Mouse (Mus musculus): ENCODE data around the gene Naa38. TPM values are rescaled to one million over a fixed set of nuclear protein-coding genes. Genes with fewer than 3 reads are reported as not detected.
"Not testable (repeated sequence)": the region's sequence is repeated elsewhere in the genome, so short reads cannot be mapped to it uniquely, and the experiment has no call there.

Naa38 gene
- total RNA-seq, 4 experiments from 2014 or later = 101 to 126 (median 111) TPM

DNA sequence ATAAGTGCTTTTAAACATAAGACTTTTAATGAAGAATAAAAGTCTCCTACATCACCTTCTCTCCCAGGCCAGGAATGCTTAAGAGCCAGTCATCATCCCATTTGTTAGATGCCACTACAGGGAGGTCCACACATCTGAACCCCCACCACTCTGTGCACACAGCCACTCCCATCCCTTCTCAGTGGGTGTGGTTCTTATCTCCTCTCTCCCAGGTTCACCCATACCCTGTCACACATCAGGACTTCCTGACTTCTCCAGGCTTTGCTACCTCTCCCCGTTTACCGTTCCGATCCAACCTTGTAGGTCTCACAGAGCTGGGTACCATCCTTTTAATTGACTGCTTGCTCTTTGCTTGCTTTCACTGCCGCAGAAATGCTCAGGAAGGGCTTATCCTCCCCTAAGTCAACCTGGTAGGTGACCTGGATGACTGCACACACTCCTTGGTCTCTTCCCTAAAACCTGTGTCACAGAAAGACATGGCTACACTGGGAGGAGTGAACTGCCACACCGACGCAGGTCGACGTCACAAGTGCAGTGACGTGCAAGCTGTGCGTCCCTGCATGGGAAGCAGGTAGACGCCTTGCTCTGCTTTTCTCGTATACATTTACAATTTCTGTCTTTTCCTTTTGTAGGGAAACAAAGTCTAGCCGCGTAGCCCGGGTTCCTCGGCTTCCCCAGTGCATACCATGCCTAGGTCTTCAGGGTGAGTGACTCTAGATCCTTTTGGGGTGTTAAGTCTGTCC, 21.9 kb upstream of the Naa38 start:
- DNase-seq (ENCODE audit: low spot score in 2 of 2) = no peak

DNA sequence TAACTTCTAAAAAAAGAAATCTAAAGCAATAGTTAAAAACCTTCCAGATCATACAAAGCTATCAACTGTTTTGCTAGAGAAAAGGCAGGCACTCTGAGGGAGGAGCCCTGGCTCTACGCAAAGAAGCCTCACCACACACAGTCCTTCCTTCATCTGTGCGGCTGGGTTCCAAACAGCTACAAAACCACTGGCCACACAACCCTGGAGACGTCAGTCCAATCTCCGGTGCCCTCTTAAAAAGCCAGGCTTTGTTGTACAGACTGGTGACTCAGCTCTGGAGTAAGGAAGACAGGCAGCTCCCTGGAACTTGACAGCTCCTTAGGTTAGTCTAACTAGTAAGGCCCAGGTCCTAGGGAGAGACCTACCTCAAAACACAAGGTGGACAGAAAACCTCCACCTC, 19.6 kb upstream of the Naa38 start:
- DNase-seq (ENCODE audit: low spot score in 2 of 2) = no peak

DNA sequence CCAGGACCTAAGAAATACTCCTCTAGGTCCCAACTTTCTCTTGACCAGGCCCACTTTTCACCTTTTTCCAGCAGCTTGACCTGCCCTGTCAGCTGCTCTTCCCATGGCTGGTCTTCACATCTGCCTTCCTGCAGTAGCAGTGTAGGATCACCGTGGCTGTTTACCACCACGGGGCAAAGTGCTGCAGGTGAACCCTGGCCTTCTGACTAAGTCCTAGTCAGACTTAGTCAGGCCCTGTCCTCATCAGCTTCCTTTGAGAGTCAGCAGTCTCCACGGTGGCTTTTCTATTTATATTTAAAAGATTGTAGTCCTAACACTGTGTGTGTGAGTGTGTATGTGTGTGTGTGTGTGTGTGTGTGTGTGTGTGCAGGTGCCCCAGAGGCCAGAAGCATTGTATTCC, 17.5 kb upstream of the Naa38 start:
- DNase-seq (ENCODE audit: low spot score in 2 of 2) = no peak

DNA sequence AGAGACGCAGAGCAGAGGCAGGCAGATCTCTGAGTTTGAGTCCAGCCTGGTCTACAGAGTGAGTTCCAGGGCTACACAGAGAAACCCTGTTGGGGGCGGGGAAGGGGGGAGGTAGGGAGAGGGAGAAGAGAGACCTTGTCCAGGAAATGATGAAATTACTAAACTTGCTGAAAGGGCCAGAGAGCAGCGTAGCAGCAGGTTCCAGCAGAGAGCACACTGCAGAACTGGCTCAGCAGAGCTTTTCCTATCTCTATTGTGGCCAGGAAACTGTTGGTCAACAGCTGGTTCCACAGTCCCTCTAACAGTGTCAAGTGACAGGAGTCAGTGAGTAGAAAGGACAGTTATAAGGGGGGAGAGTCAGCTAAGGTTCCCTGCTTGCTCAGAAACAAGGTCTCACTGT, 15.7 kb upstream of the Naa38 start:
- no peak for DNase-seq (ENCODE audit: low spot score in 2 of 2)

DNA sequence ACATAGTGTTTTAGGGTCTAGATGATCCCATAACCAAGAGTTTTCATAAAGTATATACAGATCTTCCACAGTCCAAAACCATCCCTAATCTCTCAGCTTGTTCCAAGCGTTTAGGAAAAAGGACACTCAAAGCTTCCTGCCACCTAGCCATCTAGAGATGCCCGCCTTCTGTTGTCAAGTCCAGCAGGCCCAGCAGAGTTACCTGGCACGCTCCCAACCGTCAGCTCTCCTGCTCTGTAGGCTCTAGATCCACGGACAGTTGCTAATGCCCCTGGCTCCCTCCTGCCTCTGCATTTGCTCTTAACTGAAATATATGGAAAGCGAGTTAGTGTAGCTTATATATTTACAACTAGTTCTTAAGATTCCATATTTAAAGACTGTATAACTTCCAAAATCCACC, 13.9 kb upstream of the Naa38 start:
- DNase-seq (ENCODE audit: low spot score in 2 of 2) = no peak

DNA sequence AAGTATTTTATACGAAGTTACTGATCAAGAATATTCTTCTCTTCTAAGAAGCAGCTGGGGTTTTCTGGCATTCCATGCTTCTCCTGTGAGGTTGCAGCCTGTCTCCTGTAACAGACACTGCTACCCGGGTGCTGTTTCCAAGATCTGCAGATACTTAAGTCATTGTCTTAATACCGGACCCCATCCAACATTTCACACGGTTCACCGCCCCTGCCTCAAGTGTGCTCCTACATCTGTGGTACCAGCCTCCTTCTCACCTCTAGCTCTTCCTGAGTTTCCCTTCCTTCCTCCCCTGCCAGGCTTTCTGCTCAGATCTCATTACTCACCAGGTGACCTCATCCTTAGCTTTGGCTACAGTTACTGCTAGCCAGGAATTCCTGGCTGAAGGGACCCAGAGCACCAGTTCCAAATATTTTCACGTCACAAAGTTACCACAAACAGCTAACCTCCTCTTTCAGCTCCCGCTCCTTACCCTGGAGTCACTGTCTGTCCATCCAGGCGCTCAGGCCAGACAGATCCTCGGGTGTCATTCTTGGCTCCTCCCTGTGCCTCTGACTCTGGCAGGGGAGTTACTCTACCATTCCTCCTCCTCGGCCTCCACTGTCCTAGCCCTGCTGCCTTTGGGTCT, 12.7 kb upstream of the Naa38 start:
- no peak for DNase-seq (ENCODE audit: low spot score in 2 of 2)

DNA sequence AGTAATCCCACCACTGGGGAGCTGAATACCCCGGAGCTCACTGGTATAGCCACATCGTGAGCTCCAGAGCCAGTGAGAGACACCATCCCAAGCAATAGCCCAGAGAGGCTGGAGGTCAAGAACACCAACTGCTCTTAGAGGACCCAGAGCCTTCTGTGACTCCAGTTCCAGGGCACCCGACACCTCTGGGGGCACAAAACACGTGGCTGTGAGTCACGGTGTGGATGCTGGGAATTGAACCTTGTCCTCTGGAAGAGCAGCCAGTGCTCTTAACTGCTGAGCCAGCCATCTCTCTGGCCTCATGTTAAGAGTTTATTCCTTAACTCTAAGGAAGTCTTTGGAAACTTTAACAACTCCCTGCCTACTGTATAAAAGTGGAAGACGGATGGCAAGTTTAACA, 10.3 kb upstream of the Naa38 start:
- DNase-seq (ENCODE audit: low spot score in 2 of 2) = no peak

DNA sequence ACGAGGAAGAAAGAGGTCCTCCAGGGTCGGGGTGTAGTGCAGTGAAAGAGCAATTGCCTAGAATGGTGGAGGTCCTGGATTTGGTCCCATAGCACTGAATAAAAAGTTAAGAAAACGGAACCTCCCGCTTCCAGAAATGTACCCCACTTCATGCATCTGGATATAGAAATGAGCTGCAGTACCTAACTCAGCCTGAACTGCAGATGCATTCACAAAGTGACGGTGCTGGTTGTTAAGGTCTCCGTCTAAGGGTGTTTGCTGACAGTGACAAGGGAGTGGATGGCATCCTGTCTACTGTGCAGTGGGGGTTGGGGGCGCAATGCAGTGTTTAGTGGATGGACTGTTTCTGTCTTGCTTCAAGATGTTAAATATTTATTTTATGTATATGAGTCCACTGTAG, 8.5 kb upstream of the Naa38 start:
- no peak for DNase-seq (ENCODE audit: low spot score in 2 of 2)

DNA sequence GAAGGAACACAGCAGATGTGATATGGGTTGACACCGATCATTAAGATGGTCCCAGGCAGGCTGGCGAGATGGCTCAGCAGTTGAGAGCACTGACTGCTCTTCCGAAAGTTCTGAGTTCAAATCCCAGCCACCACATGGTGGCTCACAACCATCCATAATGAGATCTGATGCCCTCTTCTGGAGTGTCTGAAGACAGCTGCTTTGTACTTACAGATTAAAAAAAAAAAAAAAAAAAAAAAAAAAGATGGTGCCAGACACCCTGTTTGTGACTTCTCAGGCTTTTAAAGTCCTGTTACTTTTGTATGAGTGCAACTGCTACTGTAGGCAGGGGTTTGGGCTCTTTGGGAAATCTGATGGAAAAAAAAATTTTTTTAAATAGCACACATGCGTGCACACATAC, 6.6 kb upstream of the Naa38 start:
- no peak for DNase-seq (ENCODE audit: low spot score in 2 of 2)

DNA sequence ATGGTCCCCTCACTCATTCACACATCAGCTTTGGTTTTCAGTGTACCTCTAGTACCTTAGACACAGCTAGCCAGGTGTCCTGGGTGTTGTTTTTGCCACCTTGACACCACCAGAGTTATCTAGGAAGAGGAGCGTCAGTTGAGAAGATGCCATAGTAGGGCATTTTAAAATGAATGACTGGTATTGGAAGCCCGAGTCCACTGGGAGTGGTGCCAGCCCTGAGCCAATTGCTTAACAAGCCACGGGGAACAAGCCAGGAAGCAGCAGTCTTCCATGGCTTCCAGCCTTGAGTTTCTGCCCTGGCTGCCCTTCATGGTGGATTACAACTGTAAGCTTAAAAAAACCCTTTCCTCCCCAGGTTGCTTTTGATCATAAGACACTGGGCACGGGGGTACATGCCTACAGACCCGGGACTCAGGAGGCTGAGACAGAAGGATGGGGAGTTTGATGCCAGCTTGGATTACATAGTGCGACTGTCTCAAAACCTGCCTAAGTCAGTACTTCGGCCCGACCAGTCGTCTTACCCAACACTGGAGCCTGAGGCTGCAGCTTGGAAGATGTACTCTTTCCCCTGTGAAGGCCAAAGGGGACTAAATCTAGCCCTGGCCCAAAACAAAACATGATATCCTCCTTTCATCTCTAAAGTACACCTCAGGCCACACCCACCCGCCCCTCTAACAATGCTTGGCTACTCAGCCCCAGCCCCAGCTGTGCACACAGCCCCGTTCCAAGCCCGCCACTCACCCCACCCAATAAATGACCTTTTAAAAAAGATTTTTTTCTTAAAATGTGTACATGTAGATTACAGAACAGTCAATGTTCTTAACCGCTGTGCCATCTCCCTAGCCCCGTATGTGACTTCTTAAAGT, 5.5 kb upstream of the Naa38 start:
- peak; percentile 44 to 63 for DNase-seq (ENCODE audit: low spot score in 2 of 2)

DNA sequence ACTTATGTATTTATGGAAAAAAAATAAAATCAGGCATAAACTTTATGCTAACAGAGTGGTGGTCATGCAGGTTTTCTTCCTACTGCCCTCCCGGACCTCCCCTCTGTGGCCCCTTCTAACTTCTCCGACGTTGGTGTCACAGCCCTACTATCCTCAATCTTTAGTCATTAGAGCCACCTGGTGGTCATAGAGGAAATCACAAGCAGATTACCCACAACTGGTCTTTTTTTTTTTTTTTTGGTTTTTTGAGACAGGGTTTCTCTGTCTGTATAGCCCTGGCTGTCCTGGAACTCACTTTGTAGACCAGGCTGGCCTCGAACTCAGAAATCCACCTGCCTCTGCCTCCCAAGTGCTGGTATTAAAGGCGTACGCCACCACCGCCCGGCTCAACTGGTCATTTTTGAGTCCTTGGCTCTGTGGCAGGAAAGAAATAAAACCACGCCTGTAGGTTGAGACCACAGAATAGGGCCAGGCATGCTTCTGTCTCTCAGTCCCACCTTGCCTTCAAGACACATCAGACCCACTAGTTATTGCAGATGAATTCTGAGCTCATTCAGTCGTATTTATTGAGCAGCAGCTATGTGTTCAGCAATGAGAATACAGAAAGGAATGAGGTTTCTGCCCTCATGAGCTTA, 4.8 kb upstream of the Naa38 start:
- DNase-seq (ENCODE audit: low spot score in 2 of 2) = peak; percentile 49 to 69

DNA sequence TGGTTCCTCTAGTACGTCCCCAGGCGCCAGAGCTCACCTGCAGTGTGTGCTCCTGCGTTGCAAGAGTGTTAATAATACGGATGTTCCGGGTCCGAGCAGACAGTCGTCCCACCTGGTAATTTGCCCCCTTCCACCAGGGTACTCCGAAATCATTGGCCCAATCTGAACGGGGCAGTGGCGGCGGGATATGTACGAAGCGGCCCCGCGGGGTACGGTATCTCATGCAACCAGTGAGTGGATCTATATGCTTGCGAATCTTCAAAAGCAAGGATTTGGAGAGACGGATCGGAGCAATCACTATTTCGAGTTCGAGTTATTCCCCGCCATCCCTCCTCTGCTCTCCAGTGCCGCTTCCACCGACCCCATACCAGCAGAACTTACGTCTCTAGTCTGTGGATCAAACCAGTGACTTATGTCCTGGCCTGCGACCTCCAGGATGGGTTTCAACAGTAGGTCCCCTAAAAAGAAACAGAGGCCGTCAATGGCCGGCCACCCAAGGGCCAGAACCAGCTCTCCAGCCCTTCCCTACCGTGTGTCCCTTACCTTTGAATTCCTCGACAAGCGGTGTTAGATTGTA, 608 bp upstream of the Naa38 start:
- not testable (repeated sequence) for DNase-seq (ENCODE audit: low spot score in 2 of 2)

DNA sequence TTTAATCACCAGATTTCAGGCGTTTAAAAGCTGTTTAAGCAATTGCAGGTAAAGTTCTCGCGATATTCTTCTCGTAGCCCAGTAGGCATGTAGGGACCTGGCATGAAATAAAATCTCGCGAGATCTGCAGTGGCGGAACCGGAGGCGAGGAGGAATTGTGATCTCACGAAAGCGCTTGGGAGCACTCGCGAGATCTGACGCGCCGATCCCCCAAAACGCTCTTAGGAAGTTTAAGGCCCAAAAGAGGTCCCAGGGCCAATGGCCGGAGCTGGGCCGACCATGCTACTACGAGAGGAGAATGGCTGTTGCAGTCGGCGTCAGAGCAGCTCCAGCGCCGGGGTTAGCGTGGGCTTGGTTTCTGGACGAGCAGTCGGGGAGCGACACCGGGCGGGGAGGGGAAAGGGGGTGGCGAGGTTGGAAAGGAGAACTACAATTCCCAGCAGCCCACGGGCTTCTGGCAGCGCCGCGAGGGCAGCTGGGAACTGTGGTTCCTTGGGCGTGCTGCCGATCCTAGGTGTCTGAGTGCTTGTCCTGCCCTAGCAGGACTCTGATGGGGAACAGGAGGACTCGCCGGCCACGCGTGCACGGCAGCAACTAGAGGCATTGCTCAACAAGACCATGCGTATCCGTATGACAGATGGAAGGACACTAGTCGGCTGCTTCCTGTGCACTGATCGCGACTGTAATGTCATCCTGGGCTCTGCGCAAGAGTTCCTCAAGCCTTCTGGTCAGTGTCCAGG, 517 bp downstream of the Naa38 start:
- peak; percentile 97 to 98 for DNase-seq (ENCODE audit: low spot score in 2 of 2)

DNA sequence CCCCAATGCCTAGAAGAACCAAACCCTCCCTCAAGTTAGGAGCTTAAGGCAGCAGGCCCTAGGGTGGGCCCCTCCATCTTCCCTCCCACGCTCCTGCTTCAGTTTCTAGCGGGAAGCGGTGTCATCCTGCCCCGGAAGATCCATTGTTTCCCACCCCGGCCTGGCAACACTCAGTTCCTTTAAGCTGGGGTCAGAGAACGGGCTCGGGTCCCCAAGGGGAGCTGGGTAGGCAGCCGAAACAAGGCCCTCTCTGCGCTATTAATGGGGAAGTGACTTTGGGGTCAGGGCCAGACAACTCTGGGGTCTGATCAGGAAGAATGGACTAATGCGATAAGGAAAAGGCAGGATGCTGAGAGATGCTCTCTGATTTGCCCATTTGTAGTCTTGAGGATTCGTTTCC, 1.5 kb downstream of the Naa38 start:
- DNase-seq (ENCODE audit: low spot score in 2 of 2) = peak in 1 of 2 experiments; percentile 26

DNA sequence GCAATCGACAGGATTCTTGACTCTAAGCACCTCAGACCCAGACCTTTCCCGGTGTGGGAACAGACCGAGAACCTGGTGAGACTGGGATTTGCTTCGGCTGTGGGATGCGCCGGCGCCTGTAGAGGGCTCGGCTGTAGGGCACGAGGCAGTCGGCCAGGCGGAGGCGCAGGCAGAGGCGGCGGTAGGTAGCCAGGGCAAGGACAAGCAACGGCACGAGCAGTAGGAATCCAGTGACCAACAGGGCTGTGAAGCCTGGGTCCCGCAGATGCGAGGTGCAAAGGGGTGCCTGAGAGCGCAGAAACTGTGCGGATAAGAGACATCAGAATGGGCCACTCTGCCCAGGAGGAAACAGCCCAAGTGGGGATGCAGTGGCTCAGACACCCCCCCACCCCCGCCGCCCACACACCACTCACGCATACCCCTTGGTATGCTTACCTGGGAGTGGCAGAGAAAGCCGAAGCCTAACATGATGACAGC, 2.3 kb downstream of the Naa38 start:
- DNase-seq (ENCODE audit: low spot score in 2 of 2) = peak in 1 of 2 experiments; percentile 30

DNA sequence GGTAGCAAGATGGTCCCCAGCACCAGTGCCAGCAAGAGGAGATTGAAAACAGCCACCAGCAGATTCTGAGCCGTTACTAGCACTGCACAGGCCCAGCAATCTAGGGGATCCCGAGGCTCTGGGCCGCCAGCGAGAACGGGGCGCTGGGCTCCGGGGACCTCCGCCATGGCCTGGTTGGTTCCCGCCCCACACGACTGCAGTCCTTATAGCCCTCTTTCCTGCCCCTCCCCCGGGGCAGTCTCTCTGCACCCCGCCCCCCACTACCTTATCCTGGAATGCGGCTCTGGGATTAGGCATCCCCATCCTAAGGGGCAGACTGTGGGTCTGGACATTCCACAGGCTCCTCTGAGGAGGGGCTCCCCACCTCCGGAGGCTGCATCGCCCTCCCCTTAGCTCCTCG, 2.8 kb downstream of the Naa38 start, which contains the start of gene Tmem88:
TSS of gene Tmem88 (minus strand) at position 176 of the 400 bp plus-strand sequence.
- no peak for DNase-seq (ENCODE audit: low spot score in 2 of 2)

DNA sequence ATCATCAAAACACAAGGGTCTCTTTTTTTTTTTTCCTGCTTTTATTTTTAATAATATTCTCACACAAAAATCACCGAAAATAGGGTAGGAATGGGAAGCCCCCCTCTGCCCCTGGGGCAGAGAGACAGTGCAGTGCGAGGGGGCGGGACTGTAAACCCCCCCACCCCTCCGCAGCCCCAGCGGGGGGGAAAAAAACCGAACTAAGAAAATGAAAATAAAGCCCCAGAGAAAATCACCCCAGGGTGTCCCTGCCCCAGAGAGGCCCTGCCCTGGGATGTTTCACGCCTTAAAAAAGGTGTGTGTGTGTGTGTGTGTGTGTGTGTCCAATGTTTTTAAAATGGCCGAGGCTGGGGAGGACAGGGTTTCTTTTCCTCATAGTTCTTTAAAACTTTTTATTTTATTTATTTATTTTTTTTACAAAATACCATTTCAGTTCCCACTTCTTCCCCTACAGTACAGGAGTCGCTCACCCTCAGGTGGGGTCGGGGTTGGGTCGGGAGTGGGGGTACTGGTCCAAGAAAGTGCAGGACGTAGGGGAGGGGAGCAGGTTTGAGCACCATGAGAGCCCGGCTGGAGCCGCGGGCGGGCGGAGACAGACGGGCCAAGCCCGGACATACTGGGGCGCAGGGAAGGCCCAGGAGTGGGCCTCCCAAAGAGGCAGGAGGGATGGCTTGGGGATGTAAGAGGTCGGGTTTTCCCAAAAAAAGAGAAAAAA, 3.4 kb downstream of the Naa38 start:
- no peak for DNase-seq (ENCODE audit: low spot score in 2 of 2)

DNA sequence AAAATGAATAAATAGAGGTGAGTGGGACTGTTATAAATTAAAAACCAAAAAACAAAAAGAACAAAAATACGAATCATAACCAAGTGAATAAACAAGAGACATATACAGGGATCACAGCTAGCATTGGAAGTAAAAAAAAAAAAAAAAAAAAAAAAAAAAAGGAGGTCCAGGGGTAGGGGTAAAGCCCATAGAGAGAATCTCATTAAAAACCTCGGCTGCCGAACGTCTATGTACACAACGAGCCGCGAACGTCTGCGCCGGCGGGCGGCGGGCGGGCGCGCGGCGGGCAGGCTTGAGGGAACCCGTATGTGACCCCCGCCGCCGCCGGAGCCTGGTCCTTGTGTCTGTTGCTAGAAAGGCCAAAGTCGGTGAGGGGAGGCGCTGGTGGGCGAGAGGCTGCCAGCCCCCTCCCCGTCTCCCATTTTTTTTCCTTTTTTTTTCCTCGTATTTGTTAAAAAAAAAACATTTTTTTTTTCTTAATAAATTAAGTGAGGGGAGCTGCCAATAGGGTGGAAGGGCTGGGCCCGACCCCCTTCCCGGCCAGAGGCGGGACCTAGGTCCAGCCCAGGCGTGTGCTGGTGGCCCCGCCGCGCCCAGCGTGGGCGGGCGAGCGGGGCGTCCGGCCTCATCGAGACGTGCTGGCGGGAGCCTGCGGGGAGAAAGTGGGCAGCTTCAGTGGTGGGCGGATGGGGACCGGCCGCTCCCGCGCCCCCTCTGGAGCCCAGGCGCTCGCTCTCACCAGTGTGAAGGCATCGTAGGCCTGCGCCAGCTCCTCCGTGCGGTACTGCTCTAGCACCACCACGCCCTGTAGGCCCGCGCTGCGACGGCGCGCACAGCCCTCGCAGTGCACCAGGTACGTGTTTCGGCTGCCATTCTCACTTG, 4.2 kb downstream of the Naa38 start:
- DNase-seq (ENCODE audit: low spot score in 2 of 2) = no peak

All from layer of hippocampus, adult 8-10 months (tissue).